Mouse (Mus musculus) inflammation-experienced regulatory T-cells, adult 6 months (primary cell): ENCODE data around the gene Adamtsl1. TPM values are rescaled to one million over a fixed set of nuclear protein-coding genes. Genes with fewer than 3 reads are reported as not detected.

Experiments
- ATAC-seq: one replicate; pipeline ENCODE4 v1.8.0; 2017
- polyA plus RNA-seq, 3 experiments: library from polyadenylated mRNA; unstranded; fragments of 100-300 nt; shearing (Covaris generic); gene quantifications; one replicate each; pipeline ENCODE4 v1.2.1; 2017

The Adamtsl1 gene
- polyA plus RNA-seq, 3 experiments from 2014 or later = 0.67 TPM; not detected in 2

GRCm38 (mm10) chr4:86233197-86233596 lies 719.2 kb downstream of the Adamtsl1 start:
- no peak for ATAC-seq

GRCm38 (mm10) chr4:86241854-86242424 lies 728.0 kb downstream of the Adamtsl1 start:
- ATAC-seq = no peak

GRCm38 (mm10) chr4:86270085-86270484 lies 756.1 kb downstream of the Adamtsl1 start:
- ATAC-seq = no peak

- ATAC-seq = no peak
Observed at GRCm38 (mm10) chr4:86273703-86274355, 759.9 kb downstream of the Adamtsl1 start.

- ATAC-seq = no peak
Observed at GRCm38 (mm10) chr4:86274663-86275062, 760.7 kb downstream of the Adamtsl1 start.

GRCm38 (mm10) chr4:86276021-86276813 lies 762.2 kb downstream of the Adamtsl1 start:
- no peak for ATAC-seq

- no peak for ATAC-seq
Observed at GRCm38 (mm10) chr4:86278546-86278945, 764.6 kb downstream of the Adamtsl1 start.

- no peak for ATAC-seq
Observed at GRCm38 (mm10) chr4:86286572-86286971, 772.6 kb downstream of the Adamtsl1 start.

GRCm38 (mm10) chr4:86288264-86288663 lies 774.3 kb downstream of the Adamtsl1 start:
- ATAC-seq = no peak

GRCm38 (mm10) chr4:86289511-86290273 lies 775.7 kb downstream of the Adamtsl1 start:
- no peak for ATAC-seq

- no peak for ATAC-seq
Observed at GRCm38 (mm10) chr4:86294828-86295251, 780.9 kb downstream of the Adamtsl1 start.

- no peak for ATAC-seq
Observed at GRCm38 (mm10) chr4:86301469-86301868, 787.5 kb downstream of the Adamtsl1 start.

GRCm38 (mm10) chr4:86302095-86302494 lies 788.1 kb downstream of the Adamtsl1 start:
- no peak for ATAC-seq

- no peak for ATAC-seq
Observed at GRCm38 (mm10) chr4:86306753-86307152, 792.8 kb downstream of the Adamtsl1 start.

- ATAC-seq = no peak
Observed at GRCm38 (mm10) chr4:86309178-86309577, 795.2 kb downstream of the Adamtsl1 start.

- ATAC-seq = no peak
Observed at GRCm38 (mm10) chr4:86310806-86311730, 797.1 kb downstream of the Adamtsl1 start.

GRCm38 (mm10) chr4:86312366-86312765 lies 798.4 kb downstream of the Adamtsl1 start:
- ATAC-seq = no peak

- no peak for ATAC-seq
Observed at GRCm38 (mm10) chr4:86314442-86314841, 800.5 kb downstream of the Adamtsl1 start.

GRCm38 (mm10) chr4:86315122-86315521 lies 801.1 kb downstream of the Adamtsl1 start:
- ATAC-seq = no peak

- no peak for ATAC-seq
Observed at GRCm38 (mm10) chr4:86317916-86318542, 804.1 kb downstream of the Adamtsl1 start.

- no peak for ATAC-seq
Observed at GRCm38 (mm10) chr4:86325411-86325810, 811.4 kb downstream of the Adamtsl1 start.
